In genomic region chr13:34873801-34874681, GRCm38 (mm10) we compare ENCODE assay signal across 8 mouse cellular contexts. TPM values are rescaled to one million over a fixed set of nuclear protein-coding genes. Genes with fewer than 3 reads are reported as not detected.
DNase-seq lines count a peak whose midpoint lies in the region; ATAC-seq lines count a peak whose summit lies in the region.

No protein-coding gene starts in this region.

- DNase-seq in T-cell, adult 2 months (ENCODE audit: low spot score), result peak; percentile 92
- DNase-seq in cerebellum, postnatal 36 days, result peak; percentile 92 to 94
- peak; percentile 94 to 95 for DNase-seq in frontal cortex, postnatal 36 days (ENCODE audit: low spot score in 2 of 2)
- DNase-seq in left cerebral cortex, adult 11 months (ENCODE audit: low spot score), result peak; percentile 89
- peak; percentile 96 to 98 for DNase-seq in lung, postnatal 4 days
- DNase-seq in retina, postnatal 7 days (ENCODE audit: low read depth, low spot score), result peak; percentile 89
- peak; percentile 78 for DNase-seq in urinary bladder, adult 2 months (ENCODE audit: low spot score)

- H3K4me1 ChIP-seq in hindbrain, embryonic 15.5 days (replicated peaks), result peaks cover 28% of the 10 kb centered on the region

- no peaks in the 10 kb centered on the region for H3K27me3 ChIP-seq in hindbrain, embryonic 15.5 days

- H3K9me3 ChIP-seq in hindbrain, embryonic 15.5 days, result no peaks in the 10 kb centered on the region

- 3% methylated on average over 45 of the region's 45 CpGs for WGBS in hindbrain, embryonic 15.5 days

- peak overlapping the region; percentile 78 for H3K4me2 ChIP-seq in hindbrain, embryonic 15.5 days

- H3K27ac ChIP-seq in hindbrain, embryonic 15.5 days (replicated peaks), result peak overlapping the region; percentile 98

- peak; percentile 92 for ATAC-seq in hindbrain, embryonic 15.5 days (ENCODE audit: low FRiP score, low read depth)

- H3K9ac ChIP-seq in hindbrain, embryonic 15.5 days, result peak overlapping the region; percentile 96

- no peaks in the 10 kb centered on the region for H3K36me3 ChIP-seq in hindbrain, embryonic 15.5 days

- peak overlapping the region; percentile 100 for H3K4me3 ChIP-seq in hindbrain, embryonic 15.5 days

RNA-seq across cellular contexts. Expression of gene Prpf4b, which starts 1.1 kb away (rescaled TPM):
- 56.8 and 60.6 TPM in 2 replicates for polyA plus RNA-seq in hindbrain, embryonic 15.5 days (2015; fragmentation: Nextera tagmentation; extraction: Ambion mirVana)
- 68.4 and 85.8 TPM in 2 replicates for polyA plus RNA-seq in urinary bladder, adult 2 months (2012; rRNA removed)

RNA-seq across cellular contexts. Expression of gene Fam217a, which starts 50.1 kb away (rescaled TPM):
- 0.82 and 0.98 TPM in 2 replicates for polyA plus RNA-seq in hindbrain, embryonic 15.5 days (2015; fragmentation: Nextera tagmentation; extraction: Ambion mirVana)
- polyA plus RNA-seq in urinary bladder, adult 2 months (2012; rRNA removed), result 0.56 and 0.96 TPM in 2 replicates

RNA-seq across cellular contexts. Expression of gene 4933417A18Rik, which starts 50.2 kb away (rescaled TPM):
- polyA plus RNA-seq in hindbrain, embryonic 15.5 days (2015; fragmentation: Nextera tagmentation; extraction: Ambion mirVana), result not detected in 2 replicates
- polyA plus RNA-seq in urinary bladder, adult 2 months (2012; rRNA removed), result not detected in 2 replicates

Comparison
In these comparisons a context has a peak if more than half of its experiments do, and no peak if none do; other contexts are left out.
1. Peak in every context shown above with its lines: DNase-seq, ATAC-seq, H3K4me3 ChIP-seq and H3K27ac ChIP-seq.